Mouse (Mus musculus): ENCODE data around the gene Pold3. TPM values are rescaled to one million over a fixed set of nuclear protein-coding genes. Genes with fewer than 3 reads are reported as not detected.

Pold3 gene
- 1.2 and 2.9 TPM in 2 replicates for polyA plus RNA-seq (2012)

- TF ChIP-seq GATA1 (IDR thresholded peaks at IDR 0.05; ENCODE audit: low read length) (no peak), TAL1 (IDR thresholded peaks at IDR 0.05; ENCODE audit: low read length) (no peak)
- Histone ChIP-seq H3K9me3 (ENCODE audit: control insufficient read depth, low read length) (peaks cover 4% of the 10 kb centered on the region), H3K4me3 (replicated peaks) (peak within 1 kb of the TSS; percentile 95), H3K27me3 (ENCODE audit: control insufficient read depth) (no peaks in the 10 kb centered on the region), H3K36me3 (ENCODE audit: control insufficient read depth) (peaks cover 37% of the 10 kb centered on the region), H3K4me1 (ENCODE audit: control insufficient read depth) (peaks cover 44% of the 10 kb centered on the region)
Measured at GRCm38 (mm10) chr7:100121376-100121789, at the start of gene Pold3. Gene Pold3, minus strand, starts transcription at chr7:100121565.

- Histone ChIP-seq H3K27me3 (ENCODE audit: control insufficient read depth) (peaks cover 10% of the 10 kb centered on the region), H3K36me3 (ENCODE audit: control insufficient read depth) (no peaks in the 10 kb centered on the region), H3K4me3 (replicated peaks) (no peak overlapping the region), H3K9me3 (ENCODE audit: control insufficient read depth, low read length) (no peaks in the 10 kb centered on the region), H3K4me1 (ENCODE audit: control insufficient read depth) (no peaks in the 10 kb centered on the region)
- TF ChIP-seq GATA1 (IDR thresholded peaks at IDR 0.05; ENCODE audit: low read length) (no peak), TAL1 (IDR thresholded peaks at IDR 0.05; ENCODE audit: low read length) (no peak)
Measured at GRCm38 (mm10) chr7:100170756-100171155, 49.4 kb upstream of the Pold3 start.

GRCm38 (mm10) chr7:100168654-100169053, 47.3 kb upstream of the Pold3 start:
- Histone ChIP-seq H3K27me3 (ENCODE audit: control insufficient read depth) (no peaks in the 10 kb centered on the region; the same call in 1 of the 2 replicates), H3K4me3 (replicated peaks) (no peak overlapping the region), H3K9me3 (ENCODE audit: control insufficient read depth, low read length) (no peaks in the 10 kb centered on the region), H3K36me3 (ENCODE audit: control insufficient read depth) (no peaks in the 10 kb centered on the region), H3K4me1 (ENCODE audit: control insufficient read depth) (no peaks in the 10 kb centered on the region)
- TF ChIP-seq TAL1 (IDR thresholded peaks at IDR 0.05; ENCODE audit: low read length) (no peak), GATA1 (IDR thresholded peaks at IDR 0.05; ENCODE audit: low read length) (no peak)

- Histone ChIP-seq H3K4me1 (ENCODE audit: control insufficient read depth) (peaks cover 14% of the 10 kb centered on the region), H3K4me3 (replicated peaks) (no peak overlapping the region), H3K9me3 (ENCODE audit: control insufficient read depth, low read length) (no peaks in the 10 kb centered on the region), H3K36me3 (ENCODE audit: control insufficient read depth) (no peaks in the 10 kb centered on the region), H3K27me3 (ENCODE audit: control insufficient read depth) (no peaks in the 10 kb centered on the region; the same call in 1 of the 2 replicates)
- TF ChIP-seq GATA1 (IDR thresholded peaks at IDR 0.05; ENCODE audit: low read length) (no peak), TAL1 (IDR thresholded peaks at IDR 0.05; ENCODE audit: low read length) (no peak)
Measured at GRCm38 (mm10) chr7:100163506-100163905, 42.1 kb upstream of the Pold3 start.

GRCm38 (mm10) chr7:100160006-100160405, 38.6 kb upstream of the Pold3 start:
- Histone ChIP-seq H3K9me3 (ENCODE audit: control insufficient read depth, low read length) (no peaks in the 10 kb centered on the region), H3K27me3 (ENCODE audit: control insufficient read depth) (no peaks in the 10 kb centered on the region), H3K4me3 (replicated peaks) (peak overlapping the region; percentile 82), H3K36me3 (ENCODE audit: control insufficient read depth) (no peaks in the 10 kb centered on the region), H3K4me1 (ENCODE audit: control insufficient read depth) (peaks cover 14% of the 10 kb centered on the region)
- TF ChIP-seq GATA1 (IDR thresholded peaks at IDR 0.05; ENCODE audit: low read length) (no peak), TAL1 (IDR thresholded peaks at IDR 0.05; ENCODE audit: low read length) (no peak)

- TF ChIP-seq GATA1 (IDR thresholded peaks at IDR 0.05; ENCODE audit: low read length) (no peak), TAL1 (IDR thresholded peaks at IDR 0.05; ENCODE audit: low read length) (no peak)
- H3K36me3 ChIP-seq (ENCODE audit: control insufficient read depth), result no peaks in the 10 kb centered on the region
- peaks cover under 1% of the 10 kb centered on the region; the same call in 1 of the 2 replicates for H3K27me3 ChIP-seq (ENCODE audit: control insufficient read depth)
- H3K9me3 ChIP-seq (ENCODE audit: control insufficient read depth, low read length), result no peaks in the 10 kb centered on the region
- H3K4me3 ChIP-seq (replicated peaks), result peak within 1 kb of the TSS; percentile 82
- peaks cover 14% of the 10 kb centered on the region for H3K4me1 ChIP-seq (ENCODE audit: control insufficient read depth)
Measured at GRCm38 (mm10) chr7:100159105-100159841, 37.9 kb upstream of the Pold3 start, which contains the start of gene Lipt2. Gene Lipt2, plus strand, starts transcription at chr7:100159277.

- Histone ChIP-seq H3K36me3 (ENCODE audit: control insufficient read depth) (no peaks in the 10 kb centered on the region), H3K4me3 (replicated peaks) (no peak overlapping the region), H3K4me1 (ENCODE audit: control insufficient read depth) (peaks cover 14% of the 10 kb centered on the region), H3K27me3 (ENCODE audit: control insufficient read depth) (peaks cover 3% of the 10 kb centered on the region; the same call in 1 of the 2 replicates), H3K9me3 (ENCODE audit: control insufficient read depth, low read length) (no peaks in the 10 kb centered on the region)
- TF ChIP-seq GATA1 (IDR thresholded peaks at IDR 0.05; ENCODE audit: low read length), result no peak
- no peak for TF ChIP-seq TAL1 (IDR thresholded peaks at IDR 0.05; ENCODE audit: low read length)
Measured at GRCm38 (mm10) chr7:100157669-100158068, 36.3 kb upstream of the Pold3 start.

GRCm38 (mm10) chr7:100150626-100151025, 29.3 kb upstream of the Pold3 start:
- peaks cover 9% of the 10 kb centered on the region for H3K27me3 ChIP-seq (ENCODE audit: control insufficient read depth)
- H3K4me1 ChIP-seq (ENCODE audit: control insufficient read depth), result no peaks in the 10 kb centered on the region
- no peak for TF ChIP-seq TAL1 (IDR thresholded peaks at IDR 0.05; ENCODE audit: low read length)
- no peak for TF ChIP-seq GATA1 (IDR thresholded peaks at IDR 0.05; ENCODE audit: low read length)
- no peaks in the 10 kb centered on the region for H3K9me3 ChIP-seq (ENCODE audit: control insufficient read depth, low read length)
- no peaks in the 10 kb centered on the region for H3K36me3 ChIP-seq (ENCODE audit: control insufficient read depth)
- no peak overlapping the region for H3K4me3 ChIP-seq (replicated peaks)

GRCm38 (mm10) chr7:100150086-100150485, 28.7 kb upstream of the Pold3 start:
- Histone ChIP-seq H3K9me3 (ENCODE audit: control insufficient read depth, low read length) (no peaks in the 10 kb centered on the region), H3K36me3 (ENCODE audit: control insufficient read depth) (no peaks in the 10 kb centered on the region), H3K4me3 (replicated peaks) (no peak overlapping the region), H3K4me1 (ENCODE audit: control insufficient read depth) (no peaks in the 10 kb centered on the region), H3K27me3 (ENCODE audit: control insufficient read depth) (peaks cover 9% of the 10 kb centered on the region)
- TF ChIP-seq GATA1 (IDR thresholded peaks at IDR 0.05; ENCODE audit: low read length), result no peak
- TF ChIP-seq TAL1 (IDR thresholded peaks at IDR 0.05; ENCODE audit: low read length), result no peak

All from erythroblast, embryonic 14.5 days (primary cell).